ENCODE assay signal across 9 mouse cellular contexts in the genomic region with DNA sequence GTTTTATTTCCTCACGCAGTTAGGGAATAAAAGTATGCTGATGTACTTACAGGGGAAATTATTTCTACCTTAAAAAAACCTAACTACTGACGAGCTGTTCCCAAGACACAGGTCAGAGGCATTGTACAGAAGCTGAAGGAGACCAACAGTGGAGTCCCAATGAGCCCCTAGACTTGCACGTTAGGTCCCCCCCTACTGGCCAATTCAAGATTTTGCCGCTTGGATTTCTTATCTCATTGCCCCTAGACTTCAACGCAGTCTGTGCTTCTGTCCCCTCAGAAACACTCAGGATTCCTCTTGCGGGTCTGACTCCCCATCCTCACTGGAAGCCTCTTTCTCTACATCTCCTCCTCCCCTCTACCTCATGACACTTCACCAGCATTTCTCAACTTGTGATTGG.
A peak's percentile ranks its signal among the peaks of the same experiment; 100 is the strongest.
DNase-seq lines count a peak whose midpoint lies in the region; ATAC-seq and TF ChIP-seq lines count a peak whose summit lies in the region.
"Had no signal": no experiment of that assay in that cellular context is flagged by ENCODE, and none has a peak within 500 bp of the region (broad histone marks: within the 10 kb centered on the region; RNA-seq: fewer than 3 reads in every experiment).

No protein-coding gene starts in this region.

- no peak overlapping the region for H3K27ac ChIP-seq in heart, embryonic 12.5 days (ENCODE audit: poor library complexity, severe bottlenecking)
- H3K27ac ChIP-seq in cortical plate, adult 2 months (ENCODE audit: insufficient read depth, low read length): no peak overlapping the region
- H3K27ac ChIP-seq: heart, embryonic 13.5 days had no signal

- no peak overlapping the region for H3K4me3 ChIP-seq in heart, embryonic 12.5 days
- no peak overlapping the region for H3K4me3 ChIP-seq in cortical plate, adult 2 months (ENCODE audit: insufficient read depth, low read length)
- H3K4me3 ChIP-seq: heart, embryonic 13.5 days had no signal

- no peak overlapping the region for H3K9ac ChIP-seq in heart, embryonic 12.5 days
- H3K9ac ChIP-seq: heart, embryonic 13.5 days had no signal

- WGBS in heart, embryonic 12.5 days: 35% methylated on average over 6 of the region's 6 CpGs

- H3K27me3 ChIP-seq in heart, embryonic 12.5 days (replicated peaks): peaks cover 30% of the 10 kb centered on the region

- H3K36me3 ChIP-seq in heart, embryonic 12.5 days: no peaks in the 10 kb centered on the region
- H3K36me3 ChIP-seq: heart, embryonic 13.5 days had no signal

- ATAC-seq in heart, embryonic 12.5 days (ENCODE audit: insufficient number of reproducible peaks, low FRiP score): no peak
- ATAC-seq in activated CD4-positive, CD25-positive, alpha-beta regulatory T cell, adult 4 months: no peak

- no peaks in the 10 kb centered on the region for H3K4me1 ChIP-seq in heart, embryonic 12.5 days (replicated peaks)
- H3K4me1 ChIP-seq in cortical plate, adult 2 months (ENCODE audit: control insufficient read depth, insufficient read depth, low read length): no peaks in the 10 kb centered on the region

- peak; percentile 85 for DNase-seq in heart, adult 11 months
- DNase-seq in right cerebral cortex, adult 2 months (ENCODE audit: low spot score in 2 of 2): peak; percentile 35 to 41
- DNase-seq in right cerebral cortex, postnatal 14 days: no peak
- DNase-seq in layer of hippocampus, adult 8-10 months (ENCODE audit: low spot score in 2 of 2): peak; percentile 18 to 35
- no peak for DNase-seq in spleen, postnatal 14 days (ENCODE audit: low spot score in 2 of 2)

- TF ChIP-seq CTCF in cortical plate, adult 2 months (IDR thresholded peaks at IDR 0.05; ENCODE audit: extremely low read depth, insufficient read depth, low read length): peak; percentile 47

- H3K9me3 ChIP-seq in heart, embryonic 12.5 days (replicated peaks): 0 out of 2 replicates have a peak, but pooled peaks cover 3% of the 10 kb centered on the region
- H3K9me3 ChIP-seq: heart, embryonic 13.5 days had no signal

- no peak overlapping the region for H3K4me2 ChIP-seq in heart, embryonic 12.5 days
- H3K4me2 ChIP-seq: heart, embryonic 13.5 days had no signal

- no peak for TF ChIP-seq POLR2A in cortical plate, adult 2 months (IDR thresholded peaks at IDR 0.05; ENCODE audit: extremely low read depth, insufficient read depth, low read length)

Comparison
In these comparisons a context has a peak if more than half of its experiments do, and no peak if none do; other contexts are left out.
1. DNase-seq: peak in heart, adult 11 months (single experiment), right cerebral cortex, adult 2 months (2 of 2) and layer of hippocampus, adult 8-10 months (2 of 2); none in right cerebral cortex, postnatal 14 days (single experiment) and spleen, postnatal 14 days (0 of 2).